ENCODE assay signal across 19 mouse cellular contexts in the genomic region with DNA sequence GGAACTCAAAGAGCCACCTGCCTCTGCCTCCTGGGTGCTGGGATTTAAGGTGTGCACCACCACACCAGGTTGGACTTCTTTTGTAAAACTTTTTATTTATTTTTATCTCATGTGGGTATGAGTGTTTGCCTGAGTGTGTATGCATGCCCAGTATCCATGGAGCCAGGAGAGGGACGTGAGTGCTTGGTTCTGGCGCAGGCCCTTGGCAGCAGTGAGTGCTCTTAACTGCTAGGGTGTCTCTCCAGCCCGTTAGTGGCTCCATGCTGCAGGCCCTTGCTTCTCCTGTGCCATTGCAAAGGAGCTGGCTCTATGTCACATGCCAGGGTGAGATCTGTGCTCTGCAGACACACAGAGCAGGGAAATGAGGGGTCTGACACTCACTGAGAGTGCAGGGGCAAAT.
"Had no signal": no experiment of that assay in that cellular context is flagged by ENCODE, and none has a peak within 500 bp of the region (broad histone marks: within the 10 kb centered on the region; RNA-seq: fewer than 3 reads in every experiment).

No protein-coding gene starts in this region.

- H3K4me1 ChIP-seq: liver, embryonic 12.5 days; liver, embryonic 15.5 days; midbrain, embryonic 12.5 days; midbrain, embryonic 15.5 days; neural tube, embryonic 12.5 days; neural tube, embryonic 15.5 days; stomach, embryonic 15.5 days had no signal

- H3K4me2 ChIP-seq: limb, embryonic 13.5 days; liver, embryonic 12.5 days; liver, embryonic 15.5 days; lung, embryonic 14.5 days; midbrain, embryonic 12.5 days; midbrain, embryonic 15.5 days; neural tube, embryonic 12.5 days; neural tube, embryonic 15.5 days; stomach, embryonic 15.5 days had no signal

- H3K36me3 ChIP-seq: liver, embryonic 15.5 days; midbrain, embryonic 12.5 days; midbrain, embryonic 15.5 days had no signal

- H3K27ac ChIP-seq: limb, embryonic 10.5 days; limb, embryonic 13.5 days; liver, embryonic 12.5 days; liver, embryonic 15.5 days; macrophage; midbrain, embryonic 12.5 days; midbrain, embryonic 15.5 days; neural tube, embryonic 12.5 days; neural tube, embryonic 15.5 days; stomach, embryonic 15.5 days had no signal

- H3K27me3 ChIP-seq: limb, embryonic 13.5 days; liver, embryonic 12.5 days; liver, embryonic 15.5 days; midbrain, embryonic 12.5 days; midbrain, embryonic 15.5 days; neural tube, embryonic 12.5 days; neural tube, embryonic 15.5 days; stomach, embryonic 15.5 days had no signal

- DNase-seq: kidney, adult 18-20 months; kidney, adult 9 months; kidney, postnatal 14 days; kidney, postnatal 4 days; liver; lung, embryonic 14.5 days; right cerebral cortex, postnatal 25 days; spleen, adult 18-20 months; thymus, postnatal 25 days had no signal

- H3K9me3 ChIP-seq: limb, embryonic 13.5 days; liver, embryonic 12.5 days; liver, embryonic 15.5 days; midbrain, embryonic 12.5 days; midbrain, embryonic 15.5 days; neural tube, embryonic 12.5 days; neural tube, embryonic 15.5 days; stomach, embryonic 15.5 days had no signal

- H3K9ac ChIP-seq: limb, embryonic 13.5 days; liver, embryonic 12.5 days; liver, embryonic 15.5 days; lung, embryonic 14.5 days; midbrain, embryonic 12.5 days; midbrain, embryonic 15.5 days; neural tube, embryonic 12.5 days; neural tube, embryonic 15.5 days; stomach, embryonic 15.5 days had no signal

- ATAC-seq: liver, embryonic 12.5 days; midbrain, embryonic 15.5 days had no signal

- H3K4me3 ChIP-seq: limb, embryonic 10.5 days; limb, embryonic 13.5 days; liver, embryonic 12.5 days; liver, embryonic 15.5 days; midbrain, embryonic 12.5 days; midbrain, embryonic 15.5 days; neural tube, embryonic 12.5 days; neural tube, embryonic 15.5 days; stomach, embryonic 15.5 days had no signal
